Mouse (Mus musculus): ENCODE results near the gene Tmem165.

The Tmem165 gene

GRCm38 (mm10) chr5:76171039-76171438 is 12.6 kb upstream of the Tmem165 start:
- no peak for DNase-seq (ENCODE audit: low read depth, low spot score)

- peak; percentile 75 for DNase-seq (ENCODE audit: low read depth, low spot score)
Measured at GRCm38 (mm10) chr5:76175051-76175450, 8.6 kb upstream of the Tmem165 start.

- peak; percentile 25 for DNase-seq (ENCODE audit: low read depth, low spot score)
Measured at GRCm38 (mm10) chr5:76176411-76176810, 7.3 kb upstream of the Tmem165 start.

- no peak for DNase-seq (ENCODE audit: low read depth, low spot score)
Measured at GRCm38 (mm10) chr5:76176841-76177240, 6.8 kb upstream of the Tmem165 start.

GRCm38 (mm10) chr5:76177664-76178063 is 6.0 kb upstream of the Tmem165 start:
- DNase-seq (ENCODE audit: low read depth, low spot score): no peak

GRCm38 (mm10) chr5:76179171-76179570 is 4.5 kb upstream of the Tmem165 start:
- DNase-seq (ENCODE audit: low read depth, low spot score): no peak

GRCm38 (mm10) chr5:76179791-76180190 is 3.9 kb upstream of the Tmem165 start:
- no peak for DNase-seq (ENCODE audit: low read depth, low spot score)

GRCm38 (mm10) chr5:76182326-76182725 is 1.4 kb upstream of the Tmem165 start:
- DNase-seq (ENCODE audit: low read depth, low spot score): peak; percentile 46

- no peak for DNase-seq (ENCODE audit: low read depth, low spot score)
Measured at GRCm38 (mm10) chr5:76183043-76183749, 484 bp upstream of the Tmem165 start.

GRCm38 (mm10) chr5:76184286-76185080 is 803 bp downstream of the Tmem165 start:
- DNase-seq (ENCODE audit: low read depth, low spot score): peak; percentile 77

GRCm38 (mm10) chr5:76187885-76188284 is 4.2 kb downstream of the Tmem165 start:
- no peak for DNase-seq (ENCODE audit: low read depth, low spot score)

- DNase-seq (ENCODE audit: low read depth, low spot score): no peak
Measured at GRCm38 (mm10) chr5:76190609-76191008, 6.9 kb downstream of the Tmem165 start.

GRCm38 (mm10) chr5:76193075-76193474 is 9.4 kb downstream of the Tmem165 start:
- no peak for DNase-seq (ENCODE audit: low read depth, low spot score)

GRCm38 (mm10) chr5:76194377-76194945 is 10.8 kb downstream of the Tmem165 start:
- no peak for DNase-seq (ENCODE audit: low read depth, low spot score)

GRCm38 (mm10) chr5:76199346-76199745 is 15.7 kb downstream of the Tmem165 start:
- no peak for DNase-seq (ENCODE audit: low read depth, low spot score)

- DNase-seq (ENCODE audit: low read depth, low spot score): no peak
Measured at GRCm38 (mm10) chr5:76203171-76203570, 19.5 kb downstream of the Tmem165 start.

- no peak for DNase-seq (ENCODE audit: low read depth, low spot score)
Measured at GRCm38 (mm10) chr5:76205886-76206285, 22.2 kb downstream of the Tmem165 start.

- DNase-seq (ENCODE audit: low read depth, low spot score): no peak
Measured at GRCm38 (mm10) chr5:76208066-76208465, 24.4 kb downstream of the Tmem165 start.

GRCm38 (mm10) chr5:76216691-76217090 is 33.0 kb downstream of the Tmem165 start:
- DNase-seq (ENCODE audit: low read depth, low spot score): no peak

- no peak for DNase-seq (ENCODE audit: low read depth, low spot score)
Measured at GRCm38 (mm10) chr5:76231171-76231855, 47.6 kb downstream of the Tmem165 start.

- no peak for DNase-seq (ENCODE audit: low read depth, low spot score)
Measured at GRCm38 (mm10) chr5:76243274-76243673, 59.6 kb downstream of the Tmem165 start.

- DNase-seq (ENCODE audit: low read depth, low spot score): no peak
Measured at GRCm38 (mm10) chr5:76243929-76244328, 60.2 kb downstream of the Tmem165 start.
